Mouse (Mus musculus) spleen, postnatal 10 days (tissue): ENCODE data around the gene A630089N07Rik.
"Not testable (repeated sequence)": the region's sequence is repeated elsewhere in the genome, so short reads cannot be mapped to it uniquely, and the experiment has no call there.

Source experiments
- DNase-seq, 2 experiments: peaks; one replicate each; pipeline ENCODE4 v3.0.0; 2021 to 2022; ENCODE audit warnings: low spot score in 2 of 2

Gene A630089N07Rik

GRCm38 (mm10) chr16:98081889-98082818 is at the start of gene A630089N07Rik:
A630089N07Rik (minus strand) TSS chr16:98082450.
- DNase-seq: peak; percentile 78 to 92

GRCm38 (mm10) chr16:98107109-98107508 is 24.9 kb upstream of the A630089N07Rik start:
- DNase-seq: no peak

GRCm38 (mm10) chr16:98081550-98081888 is 731 bp downstream of the A630089N07Rik start:
- not testable (repeated sequence) for DNase-seq

DNA sequence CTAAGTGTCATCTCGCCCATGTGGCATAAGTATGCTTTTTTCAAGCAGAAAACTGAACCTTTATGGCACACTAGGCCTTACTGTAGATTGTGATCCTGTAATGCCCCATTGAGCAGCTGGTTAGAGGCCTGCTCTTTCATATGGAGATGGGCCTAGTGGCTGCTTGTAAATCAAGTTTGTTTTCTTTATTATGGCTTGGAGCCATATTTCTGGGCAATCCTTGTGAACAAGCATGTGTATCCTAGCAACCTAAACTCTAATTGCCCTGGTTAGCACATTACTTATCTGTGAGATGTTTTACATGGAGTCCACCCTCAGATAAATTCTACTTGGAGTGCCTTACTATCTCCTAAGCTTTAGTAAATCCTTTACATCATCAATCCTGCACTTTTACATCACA is 1.1 kb downstream of the A630089N07Rik start:
- DNase-seq: not testable (repeated sequence)

DNA sequence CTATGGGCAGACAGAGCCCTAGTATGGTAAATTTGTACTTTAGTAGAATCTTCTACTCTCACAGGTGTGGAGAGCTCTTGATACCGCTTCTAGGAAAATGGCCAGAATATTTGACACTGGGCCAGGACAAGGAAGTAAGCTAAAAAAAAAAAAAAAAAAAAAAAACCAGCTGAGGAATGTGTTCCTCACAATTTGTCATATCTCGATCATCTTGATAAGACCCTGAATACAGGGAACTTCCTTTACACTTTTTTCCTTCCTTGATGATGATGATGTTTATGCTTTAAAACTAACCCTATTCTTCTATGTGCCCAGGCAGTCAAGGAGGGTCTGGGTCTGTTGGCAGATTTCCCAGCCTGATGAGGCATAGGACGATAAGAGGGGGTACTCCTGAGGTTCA is 2.9 kb downstream of the A630089N07Rik start:
- DNase-seq: not testable (repeated sequence)

GRCm38 (mm10) chr16:98041676-98042075 is 40.6 kb downstream of the A630089N07Rik start:
- peak; percentile 11 to 26 for DNase-seq

- DNase-seq: not testable (repeated sequence)
These were observed 47.3 kb downstream of the A630089N07Rik start for GRCm38 (mm10) chr16:98034971-98035370.

DNA sequence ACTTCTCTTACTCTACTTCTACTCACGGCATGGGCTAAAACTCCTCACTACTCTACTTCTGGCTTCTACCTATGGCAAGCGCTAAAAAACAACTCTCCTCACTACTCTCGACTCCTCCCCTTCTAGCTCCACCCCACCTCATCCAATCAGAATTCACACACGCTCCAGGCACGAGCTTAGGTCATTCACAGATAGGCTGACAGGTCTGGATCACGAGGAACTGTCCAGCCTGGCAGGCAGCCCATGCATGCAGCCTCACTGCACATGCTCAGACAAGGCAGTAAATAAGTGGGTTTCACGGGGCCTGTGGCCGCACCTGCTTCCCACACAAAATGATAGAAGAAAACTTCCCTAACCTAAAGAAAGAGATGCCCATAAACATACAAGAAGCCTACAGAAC is 56.1 kb downstream of the A630089N07Rik start:
- not testable (repeated sequence) for DNase-seq

GRCm38 (mm10) chr16:98022657-98023345 is 59.4 kb downstream of the A630089N07Rik start:
- DNase-seq: no peak

- DNase-seq: no peak
These were observed 60.2 kb downstream of the A630089N07Rik start for GRCm38 (mm10) chr16:98022081-98022480.

- DNase-seq: not testable (repeated sequence)
These were observed 84.9 kb downstream of the A630089N07Rik start for GRCm38 (mm10) chr16:97997383-97997731.

GRCm38 (mm10) chr16:97996616-97997382 is 85.5 kb downstream of the A630089N07Rik start, which contains the start of gene B230307C23Rik:
B230307C23Rik (plus strand) TSS chr16:97997315.
- DNase-seq: peak; percentile 75 to 88

- no peak for DNase-seq
These were observed 86.2 kb downstream of the A630089N07Rik start for GRCm38 (mm10) chr16:97995849-97996615.

- DNase-seq: not testable (repeated sequence)
These were observed 89.8 kb downstream of the A630089N07Rik start for GRCm38 (mm10) chr16:97992477-97992876.

DNA sequence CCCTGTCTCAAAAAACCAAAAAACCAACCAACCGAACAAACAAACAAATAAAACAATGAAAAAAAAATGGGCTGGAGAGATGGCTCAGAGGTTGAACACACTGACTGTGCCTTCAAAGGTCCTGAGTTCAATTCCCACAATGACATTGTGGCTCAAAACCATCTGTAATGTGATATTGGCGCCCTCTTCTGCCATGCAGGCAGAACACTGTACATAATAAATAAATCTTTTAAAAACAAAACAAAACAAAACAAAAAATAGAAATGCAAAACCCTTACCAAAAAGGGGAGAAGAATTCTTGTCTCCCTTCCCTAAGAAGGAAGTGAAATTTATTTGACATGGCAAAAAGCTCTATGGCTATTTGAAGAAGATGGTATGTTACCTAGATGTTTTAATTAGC is 90.7 kb downstream of the A630089N07Rik start:
- DNase-seq: no peak

DNA sequence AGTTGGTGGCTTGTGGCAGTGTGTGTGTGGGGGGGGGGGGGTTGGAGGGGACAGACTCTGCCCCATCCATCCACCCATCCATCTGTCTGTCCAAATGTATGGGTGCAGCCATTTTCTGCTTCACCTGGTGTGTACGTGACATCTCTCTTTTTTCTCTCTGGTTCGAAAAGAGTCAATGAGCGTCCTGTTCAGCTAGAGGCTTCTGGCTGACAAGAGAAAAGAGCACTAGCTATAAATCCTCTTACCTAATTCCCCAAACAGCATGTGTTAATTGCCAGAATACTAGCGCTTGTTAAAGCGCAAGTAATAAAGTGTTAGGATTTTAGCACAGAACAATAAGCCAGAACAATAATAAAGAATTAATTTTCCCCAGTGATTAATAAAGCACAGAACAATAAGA is 97.7 kb downstream of the A630089N07Rik start:
- no peak for DNase-seq

GRCm38 (mm10) chr16:97981362-97981761 is 100.9 kb downstream of the A630089N07Rik start:
- DNase-seq: no peak

- DNase-seq: no peak
These were observed 104.5 kb downstream of the A630089N07Rik start for GRCm38 (mm10) chr16:97977722-97978121.

- no peak for DNase-seq
These were observed 105.0 kb downstream of the A630089N07Rik start for GRCm38 (mm10) chr16:97977277-97977676.

GRCm38 (mm10) chr16:97963956-97964540 is 118.2 kb downstream of the A630089N07Rik start:
- no peak for DNase-seq
